Mouse (Mus musculus) kidney, embryonic 15.5 days (tissue): ENCODE results near the gene Tjp2. TPM values are rescaled to one million over a fixed set of nuclear protein-coding genes. Genes with fewer than 3 reads are reported as not detected.

Source experiments
- polyA plus RNA-seq: library from polyadenylated mRNA; unstranded; fragments of >200 nt; fragmentation: Nextera tagmentation; extraction: Ambion mirVana; gene quantifications from 2 replicates; pipeline ENCODE4 v1.2.1, GENCODE M21; 2015

Tjp2 gene
- polyA plus RNA-seq, 1 experiment from 2014 or later: 31.3 TPM

Other genes with a start within 250 kb of the Tjp2 start
- gene Fam189a2, start 194.0 kb downstream of the Tjp2 start, polyA plus RNA-seq: 1.5 and 1.6 TPM in 2 replicates
- 58.4 and 60.8 TPM in 2 replicates for gene Fxn, start 55.6 kb upstream of the Tjp2 start, polyA plus RNA-seq